Mouse (Mus musculus): ENCODE data around the gene St3gal3. TPM values are rescaled to one million over a fixed set of nuclear protein-coding genes. Genes with fewer than 3 reads are reported as not detected.

The St3gal3 gene
- polyA plus RNA-seq, 1 experiment from 2014 or later, result 5.2 TPM

DNA sequence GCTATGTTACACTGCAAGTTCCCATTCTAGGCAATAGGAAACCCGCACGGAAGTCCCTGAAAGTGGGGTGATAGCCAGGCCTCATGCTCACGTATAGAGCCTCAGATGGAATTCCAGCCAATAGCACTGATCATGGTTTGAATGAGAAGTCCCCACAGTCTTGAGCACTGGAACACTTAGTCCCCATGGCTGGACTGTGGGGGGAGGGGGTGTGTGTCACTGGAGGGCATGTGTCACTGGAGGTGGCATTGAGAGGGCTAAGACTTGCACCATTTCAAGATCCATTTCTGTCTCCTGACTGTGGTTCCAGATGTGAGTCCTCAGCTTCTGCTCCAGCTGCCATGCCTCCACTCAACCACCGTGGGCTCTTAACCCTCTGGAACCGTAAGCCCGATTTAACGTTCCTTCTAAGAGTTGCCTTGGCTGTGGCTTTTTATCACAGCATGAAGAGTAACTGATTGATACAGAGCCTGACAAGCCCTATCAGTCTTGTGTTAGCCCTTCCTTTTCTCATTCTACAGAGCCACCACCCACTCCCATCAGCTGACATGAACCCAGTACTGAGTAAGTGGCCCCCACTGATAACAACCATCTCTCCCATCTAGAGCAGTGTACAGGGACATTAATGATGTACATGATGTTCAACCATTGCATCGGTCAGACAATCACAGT is 91.2 kb downstream of the St3gal3 start:
- Histone ChIP-seq H3K9me3 (replicated peaks; ENCODE audit: control insufficient read depth, low read length) (no peaks in the 10 kb centered on the region), H3K9ac (ENCODE audit: low read depth, low read length) (no peak overlapping the region), H3K4me3 (ENCODE audit: low read depth, low read length) (no peak overlapping the region), H3K4me2 (no peak overlapping the region), H3K27ac (ENCODE audit: low read depth, low read length) (no peak overlapping the region), H3K27me3 (ENCODE audit: control insufficient read depth, insufficient read depth, low read length) (no peaks in the 10 kb centered on the region), H3K4me1 (ENCODE audit: control insufficient read depth, insufficient read depth, low read length) (peaks cover 5% of the 10 kb centered on the region; the same call in 1 of the 2 replicates), H3K36me3 (ENCODE audit: control insufficient read depth, insufficient read depth, low read length) (no peaks in the 10 kb centered on the region)
- ATAC-seq (replicated peaks; ENCODE audit: insufficient number of reproducible peaks, low FRiP score, low TSS enrichment), result no peak
- WGBS (ENCODE audit: insufficient replicate concordance), result 71% methylated on average over 8 of the region's 8 CpGs

DNA sequence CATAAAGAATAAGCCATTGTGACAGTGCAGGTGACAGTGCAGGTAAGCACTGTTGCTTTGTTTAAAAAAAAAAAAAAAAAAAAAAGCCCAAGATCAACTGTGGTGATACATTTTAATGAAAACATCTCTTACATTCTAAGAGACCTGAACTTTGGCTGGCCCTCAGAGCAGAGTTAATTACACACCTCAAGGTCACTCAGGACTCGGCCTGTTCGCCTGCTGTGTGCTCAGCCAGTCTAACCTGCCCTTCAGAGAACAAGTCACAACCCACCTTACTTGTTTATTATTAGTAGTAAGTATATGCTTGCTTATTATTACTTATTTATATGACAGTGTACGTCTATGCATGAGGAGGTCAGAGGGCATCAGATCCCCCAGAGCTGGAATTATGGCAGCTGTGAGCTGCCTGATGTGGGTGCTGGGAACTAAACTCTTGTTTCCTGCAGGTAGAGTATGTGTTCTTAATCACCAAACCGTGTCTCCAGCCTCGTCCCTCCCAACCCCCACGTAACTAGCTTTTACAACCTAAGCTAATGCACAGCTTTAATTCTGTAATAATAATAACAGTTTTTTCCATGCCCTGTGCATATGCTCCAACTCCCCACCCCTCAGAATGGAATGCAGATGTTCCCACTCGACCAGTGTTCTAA is 91.9 kb downstream of the St3gal3 start:
- H3K27me3 ChIP-seq (ENCODE audit: control insufficient read depth, insufficient read depth, low read length), result no peaks in the 10 kb centered on the region
- H3K4me1 ChIP-seq (ENCODE audit: control insufficient read depth, insufficient read depth, low read length), result peaks cover 5% of the 10 kb centered on the region; the same call in 1 of the 2 replicates
- H3K4me3 ChIP-seq (ENCODE audit: low read depth, low read length), result no peak overlapping the region
- H3K9ac ChIP-seq (ENCODE audit: low read depth, low read length), result no peak overlapping the region
- no peaks in the 10 kb centered on the region for H3K36me3 ChIP-seq (ENCODE audit: control insufficient read depth, insufficient read depth, low read length)
- no peak overlapping the region for H3K4me2 ChIP-seq
- 71% methylated on average over 7 of the region's 7 CpGs for WGBS (ENCODE audit: insufficient replicate concordance)
- H3K27ac ChIP-seq (ENCODE audit: low read depth, low read length), result no peak overlapping the region
- no peaks in the 10 kb centered on the region for H3K9me3 ChIP-seq (replicated peaks; ENCODE audit: control insufficient read depth, low read length)
- ATAC-seq (replicated peaks; ENCODE audit: insufficient number of reproducible peaks, low FRiP score, low TSS enrichment), result no peak

GRCm38 (mm10) chr4:118041145-118041544 is 93.6 kb downstream of the St3gal3 start:
- no peaks in the 10 kb centered on the region for H3K36me3 ChIP-seq (ENCODE audit: control insufficient read depth, insufficient read depth, low read length)
- H3K4me1 ChIP-seq (ENCODE audit: control insufficient read depth, insufficient read depth, low read length), result peaks cover 5% of the 10 kb centered on the region; the same call in 1 of the 2 replicates
- no peak overlapping the region for H3K4me3 ChIP-seq (ENCODE audit: low read depth, low read length)
- WGBS (ENCODE audit: insufficient replicate concordance), result 83% methylated on average over 9 of the region's 9 CpGs
- ATAC-seq (replicated peaks; ENCODE audit: insufficient number of reproducible peaks, low FRiP score, low TSS enrichment), result no peak
- no peak overlapping the region for H3K9ac ChIP-seq (ENCODE audit: low read depth, low read length)
- H3K4me2 ChIP-seq, result no peak overlapping the region
- no peak overlapping the region for H3K27ac ChIP-seq (ENCODE audit: low read depth, low read length)
- no peaks in the 10 kb centered on the region for H3K9me3 ChIP-seq (replicated peaks; ENCODE audit: control insufficient read depth, low read length)
- H3K27me3 ChIP-seq (ENCODE audit: control insufficient read depth, insufficient read depth, low read length), result no peaks in the 10 kb centered on the region

- no peak overlapping the region for H3K4me3 ChIP-seq (ENCODE audit: low read depth, low read length)
- no peak overlapping the region for H3K4me2 ChIP-seq
- peaks cover 5% of the 10 kb centered on the region; the same call in 1 of the 2 replicates for H3K4me1 ChIP-seq (ENCODE audit: control insufficient read depth, insufficient read depth, low read length)
- no peaks in the 10 kb centered on the region for H3K9me3 ChIP-seq (replicated peaks; ENCODE audit: control insufficient read depth, low read length)
- H3K27me3 ChIP-seq (ENCODE audit: control insufficient read depth, insufficient read depth, low read length), result no peaks in the 10 kb centered on the region
- no peak overlapping the region for H3K9ac ChIP-seq (ENCODE audit: low read depth, low read length)
- ATAC-seq (replicated peaks; ENCODE audit: insufficient number of reproducible peaks, low FRiP score, low TSS enrichment), result no peak
- WGBS (ENCODE audit: insufficient replicate concordance), result 61% methylated on average over 4 of the region's 4 CpGs
- H3K36me3 ChIP-seq (ENCODE audit: control insufficient read depth, insufficient read depth, low read length), result no peaks in the 10 kb centered on the region
- no peak overlapping the region for H3K27ac ChIP-seq (ENCODE audit: low read depth, low read length)
Measured at GRCm38 (mm10) chr4:118040650-118041049, 94.1 kb downstream of the St3gal3 start.

GRCm38 (mm10) chr4:118039964-118040363 is 94.8 kb downstream of the St3gal3 start:
- Histone ChIP-seq H3K9me3 (replicated peaks; ENCODE audit: control insufficient read depth, low read length) (no peaks in the 10 kb centered on the region), H3K36me3 (ENCODE audit: control insufficient read depth, insufficient read depth, low read length) (no peaks in the 10 kb centered on the region), H3K9ac (ENCODE audit: low read depth, low read length) (no peak overlapping the region), H3K4me1 (ENCODE audit: control insufficient read depth, insufficient read depth, low read length) (peaks cover 5% of the 10 kb centered on the region; the same call in 1 of the 2 replicates), H3K27me3 (ENCODE audit: control insufficient read depth, insufficient read depth, low read length) (no peaks in the 10 kb centered on the region), H3K4me2 (no peak overlapping the region), H3K27ac (ENCODE audit: low read depth, low read length) (no peak overlapping the region), H3K4me3 (ENCODE audit: low read depth, low read length) (no peak overlapping the region)
- ATAC-seq (replicated peaks; ENCODE audit: insufficient number of reproducible peaks, low FRiP score, low TSS enrichment), result no peak
- WGBS (ENCODE audit: insufficient replicate concordance), result 91% methylated on average over 5 of the region's 5 CpGs

DNA sequence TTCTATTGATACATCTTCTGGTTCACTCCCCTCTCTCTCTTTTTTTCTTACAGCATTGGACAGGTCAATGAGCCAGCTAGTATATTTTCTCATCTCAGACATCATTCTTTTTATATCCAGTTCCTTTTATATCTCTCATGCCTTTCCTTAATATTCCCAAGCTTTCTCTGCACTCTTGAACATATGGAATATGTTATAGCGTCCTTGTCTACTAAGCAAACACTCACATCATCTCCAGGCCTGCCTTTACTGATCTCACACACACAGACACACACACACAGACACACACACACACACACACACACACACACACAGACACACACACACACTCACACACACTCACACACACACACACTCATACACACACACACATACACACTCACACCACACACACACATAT is 96.7 kb downstream of the St3gal3 start:
- Histone ChIP-seq H3K4me2 (no peak overlapping the region), H3K4me1 (ENCODE audit: control insufficient read depth, insufficient read depth, low read length) (0 out of 2 replicates have a peak, but pooled peaks cover under 1% of the 10 kb centered on the region), H3K27me3 (ENCODE audit: control insufficient read depth, insufficient read depth, low read length) (no peaks in the 10 kb centered on the region), H3K4me3 (ENCODE audit: low read depth, low read length) (no peak overlapping the region), H3K9me3 (replicated peaks; ENCODE audit: control insufficient read depth, low read length) (no peaks in the 10 kb centered on the region), H3K9ac (ENCODE audit: low read depth, low read length) (no peak overlapping the region), H3K27ac (ENCODE audit: low read depth, low read length) (no peak overlapping the region), H3K36me3 (ENCODE audit: control insufficient read depth, insufficient read depth, low read length) (no peaks in the 10 kb centered on the region)
- ATAC-seq (replicated peaks; ENCODE audit: insufficient number of reproducible peaks, low FRiP score, low TSS enrichment), result no peak
- 73% methylated on average over 1 of the region's 1 CpGs for WGBS (ENCODE audit: insufficient replicate concordance)

GRCm38 (mm10) chr4:118037406-118037805 is 97.3 kb downstream of the St3gal3 start:
- Histone ChIP-seq H3K27me3 (ENCODE audit: control insufficient read depth, insufficient read depth, low read length) (no peaks in the 10 kb centered on the region), H3K4me1 (ENCODE audit: control insufficient read depth, insufficient read depth, low read length) (no peaks in the 10 kb centered on the region), H3K9me3 (replicated peaks; ENCODE audit: control insufficient read depth, low read length) (no peaks in the 10 kb centered on the region), H3K36me3 (ENCODE audit: control insufficient read depth, insufficient read depth, low read length) (no peaks in the 10 kb centered on the region), H3K27ac (ENCODE audit: low read depth, low read length) (no peak overlapping the region), H3K4me2 (no peak overlapping the region), H3K9ac (ENCODE audit: low read depth, low read length) (no peak overlapping the region), H3K4me3 (ENCODE audit: low read depth, low read length) (no peak overlapping the region)
- 74% methylated on average over 5 of the region's 5 CpGs for WGBS (ENCODE audit: insufficient replicate concordance)
- ATAC-seq (replicated peaks; ENCODE audit: insufficient number of reproducible peaks, low FRiP score, low TSS enrichment), result no peak

- Histone ChIP-seq H3K27ac (ENCODE audit: low read depth, low read length) (no peak overlapping the region), H3K36me3 (ENCODE audit: control insufficient read depth, insufficient read depth, low read length) (no peaks in the 10 kb centered on the region), H3K4me2 (no peak overlapping the region), H3K27me3 (ENCODE audit: control insufficient read depth, insufficient read depth, low read length) (no peaks in the 10 kb centered on the region), H3K4me3 (ENCODE audit: low read depth, low read length) (no peak overlapping the region), H3K9ac (ENCODE audit: low read depth, low read length) (no peak overlapping the region), H3K9me3 (replicated peaks; ENCODE audit: control insufficient read depth, low read length) (no peaks in the 10 kb centered on the region), H3K4me1 (ENCODE audit: control insufficient read depth, insufficient read depth, low read length) (no peaks in the 10 kb centered on the region)
- WGBS (ENCODE audit: insufficient replicate concordance), result 87% methylated on average over 4 of the region's 4 CpGs
- no peak for ATAC-seq (replicated peaks; ENCODE audit: insufficient number of reproducible peaks, low FRiP score, low TSS enrichment)
Measured at GRCm38 (mm10) chr4:118036531-118036930, 98.2 kb downstream of the St3gal3 start.

- 87% methylated on average over 2 of the region's 2 CpGs for WGBS (ENCODE audit: insufficient replicate concordance)
- Histone ChIP-seq H3K4me2 (no peak overlapping the region), H3K27ac (ENCODE audit: low read depth, low read length) (no peak overlapping the region), H3K4me1 (ENCODE audit: control insufficient read depth, insufficient read depth, low read length) (no peaks in the 10 kb centered on the region), H3K9me3 (replicated peaks; ENCODE audit: control insufficient read depth, low read length) (no peaks in the 10 kb centered on the region), H3K36me3 (ENCODE audit: control insufficient read depth, insufficient read depth, low read length) (no peaks in the 10 kb centered on the region), H3K9ac (ENCODE audit: low read depth, low read length) (no peak overlapping the region), H3K4me3 (ENCODE audit: low read depth, low read length) (no peak overlapping the region), H3K27me3 (ENCODE audit: control insufficient read depth, insufficient read depth, low read length) (no peaks in the 10 kb centered on the region)
- no peak for ATAC-seq (replicated peaks; ENCODE audit: insufficient number of reproducible peaks, low FRiP score, low TSS enrichment)
Measured at GRCm38 (mm10) chr4:118035090-118035489, 99.6 kb downstream of the St3gal3 start.

All from heart, embryonic 11.5 days (tissue).